Mouse (Mus musculus): ENCODE results near the gene Gm7145. TPM values are rescaled to one million over a fixed set of nuclear protein-coding genes. Genes with fewer than 3 reads are reported as not detected.

The Gm7145 gene
- total RNA-seq (2023): not detected in 4 replicates

DNA sequence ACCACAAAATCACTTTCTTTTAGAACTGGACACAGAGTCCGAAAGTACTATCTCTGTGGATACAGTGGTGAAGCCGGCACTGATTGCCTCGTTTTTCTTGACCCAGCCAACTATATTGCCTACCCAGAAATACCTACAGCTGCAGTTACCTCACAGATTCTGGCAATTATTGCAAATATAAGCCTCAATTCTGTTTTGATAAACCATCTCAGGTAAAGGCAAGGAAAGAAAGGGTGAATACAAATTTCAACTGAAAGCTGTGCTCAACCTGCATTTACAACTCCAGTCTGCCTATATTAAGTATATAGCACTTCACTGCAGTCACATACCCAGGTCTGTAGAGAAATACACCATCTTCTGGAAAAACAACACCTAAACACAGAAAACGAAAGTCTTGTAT lies at the start of gene Gm7145:
TSS of gene Gm7145 (plus strand) at position 301 of the 400 bp plus-strand sequence.

DNA sequence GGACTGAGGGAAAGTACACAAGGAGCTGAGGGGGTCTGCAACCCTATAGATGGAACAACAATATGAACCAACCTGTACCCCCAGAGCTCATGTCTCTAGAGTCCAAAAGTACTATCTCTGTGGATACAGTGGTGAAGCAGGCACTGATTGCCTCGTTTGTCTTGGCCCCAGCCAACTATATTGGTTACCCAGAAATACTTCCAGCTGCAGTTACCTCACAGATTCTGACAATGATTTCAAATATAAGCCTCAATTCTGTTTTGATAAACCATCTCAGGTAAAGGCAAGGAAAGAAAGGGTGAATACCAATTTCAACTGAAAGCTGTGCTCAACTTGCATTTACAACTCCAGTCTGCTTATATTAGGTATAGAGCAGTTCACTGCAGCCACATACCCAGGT lies 38.0 kb upstream of the Gm7145 start, which contains the start of gene Gm28168:
TSS of gene Gm28168 (plus strand) at position 301 of the 400 bp plus-strand sequence.

Other genes starting within 250 kb of the Gm7145 start
- gene B020011L13Rik, start 184.8 kb upstream of the Gm7145 start, total RNA-seq (2023): not detected in 4 replicates
- not detected in 4 replicates for gene Gm28360, start 135.9 kb upstream of the Gm7145 start, total RNA-seq (2023)
- gene Gm28168, start 37.9 kb upstream of the Gm7145 start, total RNA-seq (2023): not detected in 4 replicates
- not detected in 4 replicates for gene Gm29106, start 210.6 kb downstream of the Gm7145 start, total RNA-seq (2023)

Measured in B cell, adult 62 days (primary cell).